22 mouse cellular contexts compared by ENCODE assay signal in the genomic region with DNA sequence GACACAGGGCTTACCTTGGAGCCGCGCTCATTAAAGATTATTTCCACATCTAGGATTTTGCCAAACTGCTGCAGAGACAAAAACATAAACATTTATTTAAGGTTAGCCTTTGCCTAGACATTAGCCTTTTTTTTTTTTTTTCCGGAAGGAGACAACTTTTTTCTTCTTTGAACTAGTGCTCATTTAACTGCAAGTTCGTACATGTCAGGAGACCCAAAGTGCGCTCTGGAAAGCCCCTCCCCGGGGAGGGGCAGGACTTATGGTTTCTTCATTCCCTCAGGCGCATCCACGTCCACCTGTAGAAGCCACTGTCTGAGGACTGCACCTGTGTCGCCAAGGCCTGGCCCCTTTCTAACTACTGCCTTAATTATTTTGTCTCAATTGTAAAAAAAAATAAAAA.
"Had no signal": no experiment of that assay in that cellular context is flagged by ENCODE, and none has a peak within 500 bp of the region (broad histone marks: within the 10 kb centered on the region; RNA-seq: fewer than 3 reads in every experiment).

No protein-coding gene starts in this region.

- DNase-seq: kidney, postnatal 10 days; kidney, postnatal 36 days; layer of hippocampus, postnatal 36 days; left cerebral cortex, postnatal 4 days; lung, adult 18-20 months; lung, postnatal 10 days; lung, postnatal 36 days; right cerebral cortex, adult 18-20 months; right cerebral cortex, postnatal 25 days; thymus, adult 18-20 months; thymus, postnatal 36 days had no signal

- H3K4me2 ChIP-seq: kidney, embryonic 15.5 days; limb, embryonic 12.5 days; limb, embryonic 15.5 days; liver, embryonic 12.5 days; liver, embryonic 15.5 days; lung, embryonic 15.5 days; midbrain, embryonic 13.5 days; neural tube, embryonic 12.5 days; neural tube, embryonic 15.5 days had no signal

- H3K27ac ChIP-seq: kidney, embryonic 15.5 days; limb, embryonic 12.5 days; limb, embryonic 15.5 days; liver, embryonic 12.5 days; liver, embryonic 15.5 days; lung, embryonic 15.5 days; midbrain, embryonic 10.5 days; midbrain, embryonic 13.5 days; neural tube, embryonic 12.5 days; neural tube, embryonic 15.5 days had no signal

- H3K27me3 ChIP-seq: kidney, embryonic 15.5 days; limb, embryonic 12.5 days; limb, embryonic 15.5 days; liver, embryonic 12.5 days; liver, embryonic 15.5 days; lung, embryonic 15.5 days; midbrain, embryonic 13.5 days; neural tube, embryonic 12.5 days; neural tube, embryonic 15.5 days had no signal

- ATAC-seq: liver, embryonic 12.5 days; midbrain, embryonic 13.5 days had no signal

- H3K4me3 ChIP-seq: kidney, embryonic 15.5 days; limb, embryonic 12.5 days; limb, embryonic 15.5 days; liver, embryonic 12.5 days; liver, embryonic 15.5 days; lung, embryonic 15.5 days; megakaryocyte, embryonic 14.5 days; midbrain, embryonic 10.5 days; midbrain, embryonic 13.5 days; neural tube, embryonic 12.5 days; neural tube, embryonic 15.5 days had no signal

- H3K9me3 ChIP-seq: kidney, embryonic 15.5 days; limb, embryonic 12.5 days; limb, embryonic 15.5 days; liver, embryonic 12.5 days; liver, embryonic 15.5 days; lung, embryonic 15.5 days; megakaryocyte, embryonic 14.5 days; midbrain, embryonic 10.5 days; midbrain, embryonic 13.5 days; neural tube, embryonic 12.5 days; neural tube, embryonic 15.5 days had no signal

- H3K4me1 ChIP-seq: limb, embryonic 12.5 days; limb, embryonic 15.5 days; liver, embryonic 15.5 days; lung, embryonic 15.5 days; megakaryocyte, embryonic 14.5 days had no signal

- H3K9ac ChIP-seq: kidney, embryonic 15.5 days; limb, embryonic 12.5 days; limb, embryonic 15.5 days; liver, embryonic 12.5 days; liver, embryonic 15.5 days; lung, embryonic 15.5 days; midbrain, embryonic 13.5 days; neural tube, embryonic 12.5 days; neural tube, embryonic 15.5 days had no signal
